Mouse (Mus musculus) urinary bladder, postnatal 4 days (tissue): ENCODE results near the gene Kcnc4.

Experiments
- DNase-seq, 2 experiments: peaks; one replicate each; pipeline ENCODE4 v3.0.0; 2021 to 2022; ENCODE audit warnings: low spot score in 2 of 2

The Kcnc4 gene

DNA sequence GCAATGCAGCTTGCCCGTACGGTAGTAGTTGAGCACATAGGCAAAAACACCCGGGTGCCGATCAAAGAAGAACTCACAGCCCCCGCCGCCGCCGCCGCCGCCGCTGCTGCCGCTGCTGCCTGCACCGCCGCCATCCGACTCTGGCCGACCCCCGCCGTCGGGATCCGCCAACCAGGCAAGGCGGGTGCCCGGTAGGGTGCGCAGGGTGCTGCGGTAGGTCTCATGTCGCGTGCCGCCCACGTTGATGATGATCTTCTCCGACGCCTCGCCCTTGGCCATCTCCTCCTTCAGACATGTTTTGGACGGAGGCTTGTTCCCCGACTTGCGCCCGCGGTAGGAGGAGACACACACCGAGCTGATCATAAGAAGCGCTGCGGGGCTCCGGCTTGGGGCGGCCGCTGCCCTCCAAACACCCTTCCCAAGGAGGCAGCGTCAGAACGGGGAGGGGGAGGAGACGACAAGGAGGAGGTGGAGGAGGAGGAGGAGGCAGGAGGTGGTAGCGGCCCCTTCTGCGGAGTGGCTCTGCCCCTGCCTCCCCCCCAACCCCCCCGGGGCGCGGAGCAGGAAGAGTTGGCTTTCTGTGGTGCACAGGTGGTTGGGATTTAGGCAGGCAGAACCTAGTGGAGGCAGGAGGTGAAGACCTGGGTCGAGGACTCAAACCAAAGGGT is 690 bp downstream of the Kcnc4 start:
- DNase-seq = no peak

DNA sequence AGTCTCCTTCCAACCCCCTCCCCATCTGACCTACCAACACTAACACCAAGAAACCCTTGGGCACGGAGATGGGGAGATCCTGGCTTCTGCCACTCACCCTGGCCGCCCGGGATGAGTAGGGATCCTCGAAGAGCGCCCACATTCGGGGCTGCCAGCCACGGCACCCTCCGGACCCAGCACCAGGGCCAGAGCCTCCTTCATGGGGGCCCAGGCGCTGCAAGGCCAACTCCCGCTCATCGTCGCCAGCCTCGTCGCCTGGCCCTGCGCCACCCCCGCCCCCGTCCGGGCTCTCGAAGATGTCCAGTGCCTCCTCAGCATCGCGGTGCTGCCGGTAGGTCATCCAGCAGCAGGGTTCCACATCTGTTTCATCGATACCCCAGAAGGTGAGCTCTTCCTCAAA is 1.2 kb downstream of the Kcnc4 start:
- DNase-seq = no peak

- DNase-seq = no peak
Measured at GRCm38 (mm10) chr3:107454280-107454679, 5.1 kb downstream of the Kcnc4 start.

- DNase-seq = no peak
Measured at GRCm38 (mm10) chr3:107446822-107447221, 12.5 kb downstream of the Kcnc4 start.

GRCm38 (mm10) chr3:107443866-107444265 is 15.5 kb downstream of the Kcnc4 start:
- DNase-seq = no peak

- no peak for DNase-seq
Measured at GRCm38 (mm10) chr3:107442191-107442590, 17.2 kb downstream of the Kcnc4 start.

GRCm38 (mm10) chr3:107441306-107441705 is 18.0 kb downstream of the Kcnc4 start:
- no peak for DNase-seq

DNA sequence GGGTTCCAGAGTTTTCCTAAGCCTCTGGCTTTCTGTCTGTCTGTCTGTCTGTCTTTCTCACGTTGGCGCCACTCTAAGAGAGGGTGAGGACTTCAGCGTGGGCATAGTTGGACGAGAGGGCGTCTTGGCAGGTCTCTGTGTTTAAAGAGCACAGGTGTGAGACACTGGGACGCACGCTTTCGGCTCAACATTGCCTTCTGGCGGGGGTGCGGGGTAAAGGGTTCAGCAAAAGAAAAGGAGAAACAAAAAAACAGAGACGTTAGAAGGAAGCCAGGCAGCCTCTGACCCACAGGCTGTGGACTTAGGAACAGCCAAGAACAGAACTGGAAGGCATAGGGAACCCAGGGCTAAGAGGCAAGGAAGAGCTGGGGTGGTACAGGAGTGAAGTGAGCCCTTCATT is 20.1 kb downstream of the Kcnc4 start:
- DNase-seq = no peak

DNA sequence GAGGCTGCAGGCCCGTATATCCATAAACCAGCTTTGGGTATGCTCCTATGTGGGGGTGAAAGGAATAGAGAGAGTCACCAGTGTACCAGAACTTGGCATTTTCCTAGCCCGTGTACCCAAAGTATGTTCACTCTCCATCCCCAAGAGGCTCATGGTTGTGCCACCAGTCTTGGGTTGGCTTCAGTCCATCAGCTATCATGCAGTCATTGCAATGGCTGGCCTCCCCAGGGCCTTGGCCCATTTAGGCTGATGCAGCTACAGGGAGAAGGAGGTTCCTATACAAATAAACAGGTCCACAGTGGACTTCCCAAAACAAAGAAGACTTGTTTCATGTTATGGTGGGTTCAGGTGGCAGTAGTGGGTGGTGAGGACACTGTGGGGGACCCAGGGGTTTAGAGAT is 21.7 kb downstream of the Kcnc4 start:
- DNase-seq = no peak

- DNase-seq = no peak
Measured at GRCm38 (mm10) chr3:107436434-107436833, 22.9 kb downstream of the Kcnc4 start.

DNA sequence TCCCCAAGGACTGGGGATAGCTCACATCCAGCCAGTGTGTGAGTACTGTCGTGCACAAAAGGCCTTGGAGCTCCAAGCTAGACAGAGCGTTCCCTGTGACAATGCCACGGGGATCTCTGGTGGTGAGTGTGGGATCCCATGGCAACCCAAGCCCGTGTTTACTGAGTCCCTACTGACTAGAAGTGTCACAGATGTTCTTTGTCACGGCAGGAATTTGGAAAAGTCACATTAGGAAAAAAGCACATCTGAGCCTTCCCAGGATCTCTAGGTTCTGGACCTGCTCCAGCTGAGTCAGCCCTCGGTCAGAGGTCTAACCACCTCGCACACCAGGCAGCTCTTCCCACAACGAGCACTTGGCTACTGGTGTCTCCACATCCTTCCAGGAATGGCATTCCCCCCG is 25.7 kb downstream of the Kcnc4 start:
- no peak for DNase-seq

GRCm38 (mm10) chr3:107431268-107431667 is 28.1 kb downstream of the Kcnc4 start:
- DNase-seq = no peak

GRCm38 (mm10) chr3:107424258-107425041 is 34.9 kb downstream of the Kcnc4 start:
- no peak for DNase-seq

DNA sequence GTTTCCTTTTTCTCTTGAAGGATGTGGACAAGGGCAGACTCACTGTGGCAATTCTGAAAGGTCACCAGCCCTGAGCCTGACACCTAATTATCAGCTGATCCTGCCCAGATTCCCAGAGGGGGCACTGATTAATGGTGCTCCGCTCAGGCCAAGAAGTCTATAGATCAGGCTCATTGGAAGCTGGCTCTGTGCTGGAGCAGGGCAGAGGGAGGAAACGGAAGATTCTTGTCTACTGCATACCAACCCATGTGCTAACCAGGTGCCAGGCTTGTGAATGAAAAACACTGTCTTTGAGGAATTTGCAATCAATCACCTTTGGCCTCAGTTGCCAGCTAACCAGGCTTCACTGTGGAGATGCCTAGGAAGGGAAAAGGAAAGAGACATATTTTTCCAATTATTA is 39.2 kb downstream of the Kcnc4 start:
- DNase-seq = no peak

- no peak for DNase-seq
Measured at GRCm38 (mm10) chr3:107417287-107417644, 42.1 kb downstream of the Kcnc4 start.

- DNase-seq = no peak
Measured at GRCm38 (mm10) chr3:107416541-107417286, 42.6 kb downstream of the Kcnc4 start.

DNA sequence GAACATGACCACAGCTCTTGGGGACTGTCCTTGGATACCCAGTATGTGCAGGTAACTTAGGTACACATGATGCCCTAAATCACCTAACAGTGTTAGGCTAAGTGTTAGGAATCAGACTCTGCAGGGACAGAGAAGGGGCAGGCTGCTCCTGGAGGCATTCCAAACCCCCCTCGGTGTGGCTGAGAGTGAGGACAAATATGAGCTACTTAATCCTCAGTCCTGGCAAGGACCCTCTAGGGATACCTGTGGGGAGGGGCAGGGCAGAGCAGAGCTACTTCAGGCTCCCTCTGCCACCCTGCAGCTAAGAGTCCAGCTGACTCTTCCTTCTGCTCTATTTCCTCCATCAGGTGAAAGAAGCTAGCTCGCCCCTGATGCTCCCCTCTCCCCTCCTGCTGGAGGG is 46.3 kb downstream of the Kcnc4 start:
- DNase-seq = no peak

DNA sequence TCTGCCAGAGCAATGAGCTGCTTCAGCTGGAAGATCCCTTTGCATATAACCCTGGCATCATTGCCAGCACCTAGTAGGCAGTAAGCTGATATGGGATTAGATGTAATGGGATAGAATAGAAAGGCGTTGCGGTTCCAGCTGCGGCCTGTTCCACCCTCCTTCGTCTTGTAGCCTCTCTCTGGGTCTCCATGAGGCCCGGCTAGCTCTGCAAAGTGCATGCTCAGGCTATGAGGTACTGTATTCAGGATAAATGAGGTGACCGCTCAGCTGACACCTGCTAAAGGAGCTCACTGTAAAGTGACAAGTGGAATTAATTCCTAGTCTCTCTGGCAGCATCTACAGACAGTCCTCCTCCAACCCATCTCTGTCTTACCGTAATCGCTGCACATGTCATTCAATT is 46.8 kb downstream of the Kcnc4 start:
- DNase-seq = no peak

DNA sequence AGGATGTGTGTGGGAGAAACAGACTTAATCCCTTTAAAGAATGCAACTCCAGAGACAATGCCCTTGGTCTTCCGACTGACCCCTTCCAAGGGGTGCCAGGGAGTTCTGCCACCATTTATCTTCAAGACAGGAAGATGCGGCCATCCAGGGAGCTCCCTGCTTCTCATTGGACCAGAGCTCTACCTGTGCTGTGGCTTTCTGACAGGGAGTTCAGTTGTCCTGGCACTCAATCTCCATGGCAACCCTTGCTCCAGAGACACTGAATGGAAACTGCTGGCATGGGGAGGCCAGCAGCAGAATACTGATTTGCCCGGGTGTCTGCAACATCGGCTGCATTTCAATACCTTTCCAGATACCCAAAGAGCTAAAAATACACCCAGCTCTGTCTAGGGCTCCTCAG is 47.7 kb downstream of the Kcnc4 start:
- no peak for DNase-seq

GRCm38 (mm10) chr3:107401401-107401800 is 58.0 kb downstream of the Kcnc4 start:
- DNase-seq = no peak

DNA sequence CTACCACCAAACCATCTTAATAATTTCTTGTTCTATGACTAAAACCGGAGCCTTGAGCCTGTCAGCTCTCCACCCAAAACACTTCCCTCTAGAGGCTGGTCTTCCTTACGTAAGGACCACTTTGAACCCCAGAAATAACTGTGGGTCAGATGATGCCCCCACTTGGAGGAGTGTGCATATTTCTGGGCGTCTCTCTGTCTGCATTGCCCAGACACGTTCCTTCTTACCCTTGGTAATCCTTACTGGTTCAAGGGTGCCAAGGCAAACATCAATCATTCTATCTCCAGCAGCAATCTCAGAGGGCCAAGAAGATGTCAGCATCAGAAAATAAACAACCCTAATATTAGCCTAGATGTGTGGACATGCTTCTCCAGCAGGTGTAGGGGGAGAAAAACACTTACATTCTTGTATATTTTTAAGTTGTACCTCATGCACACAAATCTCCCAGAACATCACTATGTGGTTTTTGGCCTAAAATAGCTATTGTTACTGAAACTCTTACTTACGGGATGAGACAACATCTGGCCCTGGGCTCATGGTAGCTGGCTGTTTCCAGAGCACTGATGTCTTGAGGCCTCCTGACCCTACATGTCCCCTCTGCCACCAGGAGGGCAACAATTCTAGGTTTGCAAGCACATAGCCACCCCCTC is 59.2 kb downstream of the Kcnc4 start:
- no peak for DNase-seq

GRCm38 (mm10) chr3:107391198-107391597 is 68.2 kb downstream of the Kcnc4 start:
- no peak for DNase-seq
